Mouse (Mus musculus): ENCODE data around the gene Nkd1. TPM values are rescaled to one million over a fixed set of nuclear protein-coding genes. Genes with fewer than 3 reads are reported as not detected.
A peak's percentile ranks its signal among the peaks of the same experiment; 100 is the strongest.

Gene Nkd1
- total RNA-seq, 2 experiments from 2014 or later = 16.7 to 17.9 TPM

GRCm38 (mm10) chr8:88537081-88537480 lies 15.9 kb downstream of the Nkd1 start:
- intact Hi-C loops (cut with DNase I) = no loop called here

GRCm38 (mm10) chr8:88537998-88538975 lies 17.1 kb downstream of the Nkd1 start:
- intact Hi-C loops (cut with DNase I) = no loop called here
- peak in 1 of 2 experiments; percentile 32 for DNase-seq (ENCODE audit: low spot score in 2 of 2)

More at GRCm38 (mm10) chr8:88537081-88537480, 15.9 kb downstream of the Nkd1 start:
- no peak for DNase-seq (ENCODE audit: low spot score in 2 of 2)

- DNase-seq (ENCODE audit: low spot score in 2 of 2) = no peak
- intact Hi-C loops (cut with DNase I) = no loop called here
Measured at GRCm38 (mm10) chr8:88538976-88539371, 17.8 kb downstream of the Nkd1 start.

- intact Hi-C loops (cut with DNase I) = no loop called here
- DNase-seq (ENCODE audit: low spot score in 2 of 2) = no peak
Measured at GRCm38 (mm10) chr8:88539963-88540362, 18.8 kb downstream of the Nkd1 start.

- intact Hi-C loops (cut with DNase I) = no loop called here
- DNase-seq (ENCODE audit: low spot score in 2 of 2) = no peak
Measured at GRCm38 (mm10) chr8:88542596-88543213, 21.6 kb downstream of the Nkd1 start.

- DNase-seq (ENCODE audit: low spot score in 2 of 2) = no peak
- intact Hi-C loops (cut with DNase I) = no loop called here
Measured at GRCm38 (mm10) chr8:88544677-88545076, 23.5 kb downstream of the Nkd1 start.

GRCm38 (mm10) chr8:88545441-88545840 lies 24.3 kb downstream of the Nkd1 start:
- no peak for DNase-seq (ENCODE audit: low spot score in 2 of 2)
- intact Hi-C loops (cut with DNase I) = no loop called here

GRCm38 (mm10) chr8:88546032-88546732 lies 25.0 kb downstream of the Nkd1 start:
- intact Hi-C loops (cut with DNase I) = no loop called here
- DNase-seq (ENCODE audit: low spot score in 2 of 2) = no peak

- no peak for DNase-seq (ENCODE audit: low spot score in 2 of 2)
- intact Hi-C loops (cut with DNase I) = no loop called here
Measured at GRCm38 (mm10) chr8:88555669-88556068, 34.5 kb downstream of the Nkd1 start.

GRCm38 (mm10) chr8:88559985-88560473 lies 38.9 kb downstream of the Nkd1 start:
- no peak for DNase-seq (ENCODE audit: low spot score in 2 of 2)
- intact Hi-C loops (cut with DNase I) = no loop called here

GRCm38 (mm10) chr8:88561402-88561801 lies 40.2 kb downstream of the Nkd1 start:
- no peak for DNase-seq (ENCODE audit: low spot score in 2 of 2)
- intact Hi-C loops (cut with DNase I) = no loop called here

GRCm38 (mm10) chr8:88564256-88564903 lies 43.2 kb downstream of the Nkd1 start:
- intact Hi-C loops (cut with DNase I) = no loop called here
- DNase-seq (ENCODE audit: low spot score in 2 of 2) = peak in 1 of 2 experiments; percentile 34

- intact Hi-C loops (cut with DNase I) = loop anchor here (5.0 kb wide), 1 partner anchor 111 kb away; no protein-coding TSS in a partner anchor
- DNase-seq (ENCODE audit: low spot score in 2 of 2) = no peak
Measured at GRCm38 (mm10) chr8:88566119-88566518, 45.0 kb downstream of the Nkd1 start.

GRCm38 (mm10) chr8:88567314-88568121 lies 46.4 kb downstream of the Nkd1 start:
- DNase-seq (ENCODE audit: low spot score in 2 of 2) = peak; percentile 59 to 86
- intact Hi-C loops (cut with DNase I) = loop anchor here (5.0 kb wide), 1 partner anchor 110 kb away; no protein-coding TSS in a partner anchor

GRCm38 (mm10) chr8:88568211-88568610 lies 47.1 kb downstream of the Nkd1 start:
- peak in 1 of 2 experiments; percentile 60 for DNase-seq (ENCODE audit: low spot score in 2 of 2)
- intact Hi-C loops (cut with DNase I) = loop anchor here (5.0 kb wide), 1 partner anchor 109 kb away; no protein-coding TSS in a partner anchor

- DNase-seq (ENCODE audit: low spot score in 2 of 2) = no peak
- intact Hi-C loops (cut with DNase I) = loop anchor here (5.0 kb wide), 1 partner anchor 108 kb away; no protein-coding TSS in a partner anchor
Measured at GRCm38 (mm10) chr8:88569366-88569765, 48.2 kb downstream of the Nkd1 start.

GRCm38 (mm10) chr8:88570293-88570998 lies 49.3 kb downstream of the Nkd1 start:
- DNase-seq (ENCODE audit: low spot score in 2 of 2) = no peak
- intact Hi-C loops (cut with DNase I) = no loop called here

Measured in left cerebral cortex, postnatal 25 days (tissue).